ENCODE assay signal across 14 mouse cellular contexts in the genomic region with DNA sequence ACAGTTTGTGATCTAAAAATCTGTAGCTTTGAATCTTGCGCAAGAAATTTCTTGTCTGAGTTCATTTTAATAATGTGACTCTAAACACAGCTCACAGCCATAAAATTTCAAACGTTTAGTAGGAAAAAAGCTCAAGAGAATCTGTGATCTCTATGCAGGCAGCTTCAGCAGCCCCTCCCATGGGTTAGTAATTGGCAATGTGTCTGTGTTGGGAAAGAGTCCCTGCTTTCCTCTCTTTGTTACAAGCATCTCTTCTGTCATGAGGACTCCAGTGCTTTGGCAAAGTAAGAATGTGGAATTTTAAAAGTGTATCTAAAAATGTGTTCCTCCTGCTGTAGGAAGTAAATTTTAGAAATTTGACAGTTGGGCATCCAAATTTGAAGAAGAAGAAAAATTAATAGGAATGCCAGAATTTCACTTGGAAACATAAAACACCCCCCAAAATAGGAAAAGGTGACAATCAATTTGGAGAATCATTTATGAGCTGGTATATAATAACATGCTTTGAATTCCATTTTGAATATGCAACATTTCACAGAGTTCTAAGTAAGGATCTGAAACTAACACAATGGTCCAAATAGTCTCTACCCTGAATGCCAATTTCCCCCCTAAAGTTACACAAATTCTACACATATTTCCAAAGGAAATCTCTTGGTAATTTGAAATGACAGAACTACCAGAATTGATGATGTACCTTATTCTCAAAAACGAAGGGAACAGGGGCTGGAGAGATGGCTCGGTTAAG.
"Had no signal": no experiment of that assay in that cellular context is flagged by ENCODE, and none has a peak within 500 bp of the region (broad histone marks: within the 10 kb centered on the region; RNA-seq: fewer than 3 reads in every experiment).

No protein-coding gene starts in this region.

- H3K9me3 ChIP-seq: limb, embryonic 12.5 days; liver, embryonic 13.5 days; lung, embryonic 15.5 days; midbrain, embryonic 12.5 days; neural tube, embryonic 13.5 days had no signal

- H3K36me3 ChIP-seq: limb, embryonic 12.5 days; liver, embryonic 13.5 days; lung, embryonic 15.5 days; midbrain, embryonic 12.5 days; neural tube, embryonic 13.5 days had no signal

- H3K27me3 ChIP-seq: limb, embryonic 12.5 days; liver, embryonic 13.5 days; lung, embryonic 15.5 days; midbrain, embryonic 12.5 days; neural tube, embryonic 13.5 days had no signal

- H3K4me2 ChIP-seq: limb, embryonic 12.5 days; liver, embryonic 13.5 days; lung, embryonic 15.5 days; midbrain, embryonic 12.5 days; neural tube, embryonic 13.5 days had no signal

- ATAC-seq: liver, postnatal 0 days; midbrain, embryonic 16.5 days had no signal

- H3K9ac ChIP-seq: limb, embryonic 12.5 days; liver, embryonic 13.5 days; liver, postnatal 0 days; lung, embryonic 15.5 days; midbrain, embryonic 12.5 days; neural tube, embryonic 13.5 days had no signal

- H3K27ac ChIP-seq: left cerebral cortex, adult 2 months; limb, embryonic 12.5 days; liver, embryonic 13.5 days; lung, embryonic 15.5 days; midbrain, embryonic 12.5 days; neural tube, embryonic 13.5 days had no signal

- H3K4me1 ChIP-seq: limb, embryonic 12.5 days; liver, embryonic 13.5 days; lung, embryonic 15.5 days; midbrain, embryonic 12.5 days; neural tube, embryonic 13.5 days had no signal

- DNase-seq: kidney, adult 18-20 months; kidney, postnatal 10 days; kidney, postnatal 4 days; liver; liver, embryonic 13.5 days; liver, postnatal 0 days; retina, postnatal 1 day; right cerebral cortex, postnatal 25 days had no signal

- H3K4me3 ChIP-seq: left cerebral cortex, adult 2 months; limb, embryonic 12.5 days; liver, embryonic 13.5 days; lung, embryonic 15.5 days; midbrain, embryonic 12.5 days; neural tube, embryonic 13.5 days had no signal
